Mouse (Mus musculus) small intestine, adult 2 months (tissue): ENCODE measurements around the gene Dcdc2c. TPM values are rescaled to one million over a fixed set of nuclear protein-coding genes. Genes with fewer than 3 reads are reported as not detected.

Experiments used
- H3K27ac ChIP-seq: fragments of 200-500 bp; 2 replicates; pipeline ENCODE4 v1.5.1; 2012; ENCODE audit warnings: low read depth, low read length, control low read depth, inconsistent platforms; ENCODE audit not compliant: insufficient read depth
- H3K27me3 ChIP-seq: fragments of 200-500 bp; 2 replicates; pipeline ENCODE4 v1.6.1; 2012; ENCODE audit warnings: mild to moderate bottlenecking, moderate library complexity, low read length, inconsistent platforms; ENCODE audit not compliant: control insufficient read depth, insufficient read depth
- H3K36me3 ChIP-seq: fragments of 200-500 bp; 2 replicates; pipeline ENCODE4 v1.6.1; 2012; ENCODE audit warnings: mild to moderate bottlenecking, low read length, control low read depth, inconsistent platforms; ENCODE audit not compliant: control insufficient read depth, insufficient read depth
- H3K4me1 ChIP-seq: fragments of 200-500 bp; 2 replicates; pipeline ENCODE4 v1.6.1; 2012; ENCODE audit warnings: low read length, inconsistent platforms, mixed read lengths; ENCODE audit not compliant: control insufficient read depth, insufficient read depth, insufficient read length
- H3K4me3 ChIP-seq: fragments of 200-500 bp; 2 replicates; pipeline ENCODE4 v1.5.1; 2012; ENCODE audit warnings: low read depth, mild to moderate bottlenecking, control low read depth, inconsistent platforms, low read length, moderate library complexity
- CTCF ChIP-seq: fragments of 200-500 bp; IDR thresholded peaks from 2 replicates; pipeline ENCODE4 v1.5.1; 2012; ENCODE audit warnings: low read depth, mild to moderate bottlenecking, control low read depth, inconsistent platforms, low read length, moderate library complexity, mixed read lengths; ENCODE audit not compliant: insufficient replicate concordance, insufficient read length; ENCODE audit errors: extremely low read depth
- POLR2A ChIP-seq: fragments of 200-500 bp; IDR thresholded peaks from 2 replicates; pipeline ENCODE4 v1.6.1; 2012; ENCODE audit warnings: low read depth, mild to moderate bottlenecking, control low read depth, inconsistent platforms, low read length, moderate library complexity
- WGBS: fragments of 180-500 bp; shearing (Covaris S2); methylation state at CpG from one replicate; pipeline ENCODE4 v1.1.7; 2018; 5-methylcytosine and 5-hydroxymethylcytosine counted together
- polyA plus RNA-seq: library from polyadenylated mRNA; depleted of rRNA; stranded (reverse); fragments of >200 nt; gene quantifications from 2 replicates; pipeline ENCODE4 v1.2.3, GENCODE M21; 2012

The Dcdc2c gene
- polyA plus RNA-seq, 1 experiment: not detected

- no peak for TF ChIP-seq POLR2A
- TF ChIP-seq CTCF: no peak
- H3K27me3 ChIP-seq: 0 out of 2 replicates have a peak, but pooled peaks cover 3% of the 10 kb centered on the region
- H3K36me3 ChIP-seq: no peaks in the 10 kb centered on the region
- 73% methylated on average over 6 of the region's 6 CpGs for WGBS
- H3K4me1 ChIP-seq: peaks cover 2% of the 10 kb centered on the region; the same call in 1 of the 2 replicates
- H3K27ac ChIP-seq: no peak overlapping the region
- H3K4me3 ChIP-seq: no peak overlapping the region
Observed at GRCm38 (mm10) chr12:28587949-28588348, 35.8 kb upstream of the Dcdc2c start.

- TF ChIP-seq CTCF: no peak
- no peak for TF ChIP-seq POLR2A
- Histone ChIP-seq H3K36me3 (no peaks in the 10 kb centered on the region), H3K4me3 (no peak overlapping the region), H3K27ac (no peak overlapping the region), H3K27me3 (no peaks in the 10 kb centered on the region), H3K4me1 (no peaks in the 10 kb centered on the region)
- WGBS: 51% methylated on average over 3 of the region's 3 CpGs
Observed at GRCm38 (mm10) chr12:28584036-28584435, 31.8 kb upstream of the Dcdc2c start.

- H3K27me3 ChIP-seq: no peaks in the 10 kb centered on the region
- no peaks in the 10 kb centered on the region for H3K4me1 ChIP-seq
- no peaks in the 10 kb centered on the region for H3K36me3 ChIP-seq
- H3K27ac ChIP-seq: no peak within 1 kb of the TSS
- WGBS: 78% methylated on average over 8 of the region's 8 CpGs
- TF ChIP-seq CTCF (no peak), POLR2A (no peak)
- no peak within 1 kb of the TSS for H3K4me3 ChIP-seq
Observed at GRCm38 (mm10) chr12:28582423-28582822, 30.2 kb upstream of the Dcdc2c start, which contains the start of gene Allc. Gene Allc, minus strand, starts transcription at chr12:28582523.

DNA sequence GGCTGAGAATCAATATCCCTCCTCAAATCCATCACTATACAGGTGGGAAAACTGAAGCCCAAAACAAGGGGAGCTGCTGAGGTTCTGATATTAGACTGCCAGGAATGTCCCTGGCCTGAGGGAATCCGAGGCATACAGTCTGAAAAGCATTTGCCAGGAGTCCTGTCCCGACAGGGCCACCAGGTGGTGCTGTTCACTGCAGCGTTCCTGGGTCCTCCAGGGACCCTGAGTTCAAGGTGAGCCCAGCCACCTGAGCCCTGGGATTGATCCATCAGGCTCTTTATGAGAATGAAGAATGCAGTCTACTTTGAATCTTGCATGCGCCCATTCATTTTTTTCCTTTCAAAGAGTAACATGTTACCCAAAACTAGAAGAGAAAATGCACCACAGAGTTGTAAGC, 26.9 kb upstream of the Dcdc2c start:
- TF ChIP-seq CTCF: peak; percentile 46; the same call in 1 of the 2 replicates
- TF ChIP-seq POLR2A: no peak
- no peak overlapping the region for H3K4me3 ChIP-seq
- WGBS: 32% methylated on average over 4 of the region's 4 CpGs
- H3K27me3 ChIP-seq: no peaks in the 10 kb centered on the region
- H3K4me1 ChIP-seq: no peaks in the 10 kb centered on the region
- no peaks in the 10 kb centered on the region for H3K36me3 ChIP-seq
- no peak overlapping the region for H3K27ac ChIP-seq

GRCm38 (mm10) chr12:28578147-28578546, 25.9 kb upstream of the Dcdc2c start:
- WGBS: 59% methylated on average over 3 of the region's 3 CpGs
- Histone ChIP-seq H3K27me3 (no peaks in the 10 kb centered on the region), H3K36me3 (no peaks in the 10 kb centered on the region), H3K4me1 (no peaks in the 10 kb centered on the region), H3K27ac (no peak overlapping the region), H3K4me3 (no peak overlapping the region)
- no peak for TF ChIP-seq CTCF

- 57% methylated on average over 6 of the region's 6 CpGs for WGBS
- TF ChIP-seq POLR2A (no peak), CTCF (no peak)
- H3K4me1 ChIP-seq: no peaks in the 10 kb centered on the region
- no peak overlapping the region for H3K27ac ChIP-seq
- no peaks in the 10 kb centered on the region for H3K36me3 ChIP-seq
- H3K27me3 ChIP-seq: no peaks in the 10 kb centered on the region
- H3K4me3 ChIP-seq: no peak overlapping the region
Observed at GRCm38 (mm10) chr12:28575366-28576070, 23.3 kb upstream of the Dcdc2c start.

- H3K36me3 ChIP-seq: no peaks in the 10 kb centered on the region
- WGBS: 59% methylated on average over 2 of the region's 2 CpGs
- TF ChIP-seq CTCF (no peak), POLR2A (no peak)
Observed at GRCm38 (mm10) chr12:28572241-28572640, 20.0 kb upstream of the Dcdc2c start.

DNA sequence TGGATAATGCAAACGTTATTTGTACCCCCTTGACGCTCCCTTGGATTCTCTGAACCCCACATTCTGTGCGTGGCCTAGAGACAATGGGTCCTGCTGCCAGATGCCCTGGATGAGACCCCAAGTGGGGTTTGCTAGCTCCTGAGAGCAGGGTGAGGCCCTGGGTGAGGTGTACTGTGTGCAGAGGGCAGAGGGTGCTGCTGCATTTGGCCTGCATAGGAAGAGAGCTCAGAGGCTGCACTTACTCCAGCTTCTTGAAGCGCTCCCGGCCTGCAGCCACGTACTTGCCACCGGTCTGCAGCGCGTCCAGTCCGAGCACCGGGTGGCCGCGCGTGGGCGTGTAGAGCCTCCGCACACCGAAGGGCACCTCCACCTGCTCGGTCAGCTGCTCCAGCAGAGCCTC, 424 bp downstream of the Dcdc2c start:
- H3K27ac ChIP-seq: no peak overlapping the region
- H3K4me3 ChIP-seq: no peak overlapping the region
- H3K4me1 ChIP-seq: no peaks in the 10 kb centered on the region
- no peaks in the 10 kb centered on the region; the same call in 1 of the 2 replicates for H3K27me3 ChIP-seq
- 65% methylated on average over 18 of the region's 18 CpGs for WGBS
- TF ChIP-seq POLR2A (no peak), CTCF (no peak)
- H3K36me3 ChIP-seq: no peaks in the 10 kb centered on the region

More at GRCm38 (mm10) chr12:28572241-28572640, 20.0 kb upstream of the Dcdc2c start:
- Histone ChIP-seq H3K4me1 (no peaks in the 10 kb centered on the region), H3K4me3 (no peak overlapping the region), H3K27ac (no peak overlapping the region), H3K27me3 (no peaks in the 10 kb centered on the region)
